Mouse (Mus musculus): ENCODE results near the gene Arhgap23. TPM values are rescaled to one million over a fixed set of nuclear protein-coding genes. Genes with fewer than 3 reads are reported as not detected.

Gene Arhgap23
- polyA plus RNA-seq, 1 experiment, result 35.8 TPM

- TF ChIP-seq CTCF (IDR thresholded peaks at IDR 0.05; ENCODE audit: borderline replicate concordance, extremely low read depth, insufficient read depth, insufficient read length), result no peak
- no peak for TF ChIP-seq POLR2A (IDR thresholded peaks at IDR 0.05; ENCODE audit: borderline replicate concordance, extremely low read depth, insufficient read depth, insufficient read length, poor library complexity, severe bottlenecking)
- DNase-seq (ENCODE audit: low read depth), result no peak
These were observed 76.3 kb downstream of the Arhgap23 start for GRCm38 (mm10) chr11:97491640-97492039.

GRCm38 (mm10) chr11:97492836-97493235 lies 77.5 kb downstream of the Arhgap23 start:
- no peak for DNase-seq (ENCODE audit: low read depth)
- TF ChIP-seq POLR2A (IDR thresholded peaks at IDR 0.05; ENCODE audit: borderline replicate concordance, extremely low read depth, insufficient read depth, insufficient read length, poor library complexity, severe bottlenecking) (no peak), CTCF (IDR thresholded peaks at IDR 0.05; ENCODE audit: borderline replicate concordance, extremely low read depth, insufficient read depth, insufficient read length) (no peak)

GRCm38 (mm10) chr11:97497543-97497942 lies 82.2 kb downstream of the Arhgap23 start:
- TF ChIP-seq CTCF (IDR thresholded peaks at IDR 0.05; ENCODE audit: borderline replicate concordance, extremely low read depth, insufficient read depth, insufficient read length), result no peak
- TF ChIP-seq POLR2A (IDR thresholded peaks at IDR 0.05; ENCODE audit: borderline replicate concordance, extremely low read depth, insufficient read depth, insufficient read length, poor library complexity, severe bottlenecking), result no peak
- no peak for DNase-seq (ENCODE audit: low read depth)

GRCm38 (mm10) chr11:97499865-97500719 lies 84.8 kb downstream of the Arhgap23 start, which contains the start of gene 4933428G20Rik:
TSS of gene 4933428G20Rik (minus strand) at chr11:97500340.
- TF ChIP-seq CTCF (IDR thresholded peaks at IDR 0.05; ENCODE audit: borderline replicate concordance, extremely low read depth, insufficient read depth, insufficient read length) (no peak), POLR2A (IDR thresholded peaks at IDR 0.05; ENCODE audit: borderline replicate concordance, extremely low read depth, insufficient read depth, insufficient read length, poor library complexity, severe bottlenecking) (no peak)
- no peak for DNase-seq (ENCODE audit: low read depth)

DNA sequence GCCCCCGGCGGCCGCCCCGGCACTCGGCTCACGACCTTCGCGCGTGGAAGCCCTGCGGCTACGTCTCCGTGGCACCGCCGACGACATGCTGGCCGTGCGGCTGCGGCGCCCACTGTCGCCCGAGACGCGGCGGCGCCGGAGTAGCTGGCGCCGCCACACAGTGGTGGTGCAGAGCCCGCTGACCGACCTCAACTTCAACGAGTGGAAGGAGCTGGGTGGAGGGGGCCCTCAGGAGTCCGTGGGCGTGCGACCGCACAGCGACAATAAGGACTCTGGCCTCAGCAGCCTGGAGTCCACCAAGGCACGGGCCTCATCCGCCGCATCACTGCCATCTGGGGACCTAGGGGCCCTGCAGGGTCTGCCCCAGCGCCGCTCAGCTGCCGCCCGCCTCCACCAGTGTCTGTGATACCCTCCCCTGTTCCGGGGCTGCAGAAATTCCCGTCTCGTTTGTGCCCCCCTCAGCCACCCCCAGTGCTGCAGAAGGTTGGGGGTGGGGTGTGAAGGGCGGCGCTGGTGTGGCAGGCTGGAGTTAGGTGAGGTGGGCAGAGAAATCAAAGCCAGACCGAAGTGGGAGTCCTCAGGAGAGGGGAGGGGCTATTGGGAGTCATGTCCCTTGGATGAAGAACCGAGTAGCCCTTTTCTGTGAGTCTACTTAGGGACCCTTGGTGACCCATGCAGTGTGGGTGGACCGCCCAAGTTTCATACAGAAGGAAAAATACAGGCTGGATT lies 85.6 kb downstream of the Arhgap23 start:
- TF ChIP-seq CTCF (IDR thresholded peaks at IDR 0.05; ENCODE audit: borderline replicate concordance, extremely low read depth, insufficient read depth, insufficient read length) (no peak), POLR2A (IDR thresholded peaks at IDR 0.05; ENCODE audit: borderline replicate concordance, extremely low read depth, insufficient read depth, insufficient read length, poor library complexity, severe bottlenecking) (no peak)
- no peak for DNase-seq (ENCODE audit: low read depth)

GRCm38 (mm10) chr11:97502383-97502782 lies 87.0 kb downstream of the Arhgap23 start:
- no peak for TF ChIP-seq CTCF (IDR thresholded peaks at IDR 0.05; ENCODE audit: borderline replicate concordance, extremely low read depth, insufficient read depth, insufficient read length)
- no peak for DNase-seq (ENCODE audit: low read depth)

GRCm38 (mm10) chr11:97502846-97503245 lies 87.5 kb downstream of the Arhgap23 start:
- DNase-seq (ENCODE audit: low read depth), result no peak
- TF ChIP-seq CTCF (IDR thresholded peaks at IDR 0.05; ENCODE audit: borderline replicate concordance, extremely low read depth, insufficient read depth, insufficient read length) (no peak), POLR2A (IDR thresholded peaks at IDR 0.05; ENCODE audit: borderline replicate concordance, extremely low read depth, insufficient read depth, insufficient read length, poor library complexity, severe bottlenecking) (no peak)

GRCm38 (mm10) chr11:97505784-97506183 lies 90.5 kb downstream of the Arhgap23 start:
- no peak for DNase-seq (ENCODE audit: low read depth)
- no peak for TF ChIP-seq CTCF (IDR thresholded peaks at IDR 0.05; ENCODE audit: borderline replicate concordance, extremely low read depth, insufficient read depth, insufficient read length)
- TF ChIP-seq POLR2A (IDR thresholded peaks at IDR 0.05; ENCODE audit: borderline replicate concordance, extremely low read depth, insufficient read depth, insufficient read length, poor library complexity, severe bottlenecking), result no peak

DNA sequence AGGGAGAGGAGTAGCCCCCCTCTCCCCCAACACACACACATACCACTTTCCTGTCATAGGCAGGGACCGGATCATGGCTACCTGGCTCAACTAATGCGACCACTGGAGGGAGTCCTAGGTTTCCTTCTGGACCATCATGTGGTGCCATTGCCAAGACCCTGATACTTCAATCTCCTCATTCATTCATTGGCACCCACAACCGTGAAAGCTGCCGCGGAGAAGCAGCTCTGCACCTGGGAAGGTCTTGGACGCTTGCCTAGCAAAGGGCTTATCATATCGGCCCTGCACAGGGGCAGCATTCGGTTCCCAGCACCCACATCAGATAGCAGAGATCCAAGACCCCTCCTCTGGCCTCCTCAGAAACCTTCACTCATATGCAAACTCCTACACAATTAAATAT lies 91.0 kb downstream of the Arhgap23 start:
- peak; percentile 38 for DNase-seq (ENCODE audit: low read depth)
- TF ChIP-seq CTCF (IDR thresholded peaks at IDR 0.05; ENCODE audit: borderline replicate concordance, extremely low read depth, insufficient read depth, insufficient read length) (no peak), POLR2A (IDR thresholded peaks at IDR 0.05; ENCODE audit: borderline replicate concordance, extremely low read depth, insufficient read depth, insufficient read length, poor library complexity, severe bottlenecking) (no peak)

DNA sequence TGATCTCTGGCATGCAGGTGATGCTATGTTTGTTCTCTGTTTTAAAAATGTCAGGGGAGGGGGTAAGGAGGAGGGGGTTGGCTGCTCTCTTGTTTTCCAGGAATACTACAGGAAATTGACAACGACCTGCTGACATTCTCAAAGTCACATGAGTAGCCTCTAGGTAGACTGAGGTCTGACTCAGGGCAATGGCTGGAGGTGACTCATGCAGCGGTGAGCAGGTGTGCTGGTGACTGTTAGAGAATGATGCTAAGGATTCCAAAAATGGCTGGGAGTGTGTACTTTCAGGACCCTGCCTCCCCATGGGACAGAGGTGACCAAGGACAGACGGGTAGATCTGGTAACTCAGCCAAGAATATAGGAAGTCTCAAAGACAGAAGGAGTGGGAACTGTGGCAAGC lies 92.9 kb downstream of the Arhgap23 start:
- no peak for TF ChIP-seq CTCF (IDR thresholded peaks at IDR 0.05; ENCODE audit: borderline replicate concordance, extremely low read depth, insufficient read depth, insufficient read length)
- no peak for TF ChIP-seq POLR2A (IDR thresholded peaks at IDR 0.05; ENCODE audit: borderline replicate concordance, extremely low read depth, insufficient read depth, insufficient read length, poor library complexity, severe bottlenecking)
- no peak for DNase-seq (ENCODE audit: low read depth)

DNA sequence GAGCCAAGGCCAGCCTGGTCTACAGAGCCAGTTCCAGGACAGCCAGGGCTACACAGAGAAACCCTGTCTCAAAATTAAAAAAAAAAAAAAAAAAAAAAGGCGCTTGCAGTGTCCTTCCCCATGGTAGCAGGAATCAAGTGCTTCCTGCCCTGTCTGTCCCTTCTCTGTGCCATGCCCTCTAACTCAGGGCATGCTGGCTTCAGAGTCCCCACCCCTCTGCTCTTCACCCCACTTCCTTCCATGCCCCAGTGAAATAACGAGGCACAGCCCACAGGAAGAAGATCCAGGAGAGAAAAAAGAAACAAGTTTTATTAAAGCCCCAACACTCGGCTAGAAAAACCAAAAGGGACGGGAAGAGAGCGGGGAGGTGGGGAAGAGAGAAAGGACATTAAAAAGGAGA lies 93.7 kb downstream of the Arhgap23 start:
- TF ChIP-seq CTCF (IDR thresholded peaks at IDR 0.05; ENCODE audit: borderline replicate concordance, extremely low read depth, insufficient read depth, insufficient read length) (no peak), POLR2A (IDR thresholded peaks at IDR 0.05; ENCODE audit: borderline replicate concordance, extremely low read depth, insufficient read depth, insufficient read length, poor library complexity, severe bottlenecking) (no peak)
- no peak for DNase-seq (ENCODE audit: low read depth)

Measured in brain, embryonic 14.5 days (tissue).